Mouse (Mus musculus) stomach, postnatal 0 days (tissue): ENCODE measurements at regions not wholly inside any gene's neighbourhood (a gene's known extent, or its start where the extent isn't known, plus 50 kb on each side); places are given as distances from the start of the nearest gene placed in this dataset.

Experiments used
- ATAC-seq: fragments of 200-750 bp; cut with Nextera tagmentation; 2 replicates; pipeline ENCODE4 v1.8.0; 2017; ENCODE audit not compliant: low FRiP score, low TSS enrichment
- DNase-seq: peaks from one replicate; pipeline ENCODE4 v3.0.0-alpha.2; 2016; ENCODE audit warnings: low spot score
- H3K27ac ChIP-seq: fragments of 300-500 bp; sonication (generic); replicated peaks from 2 replicates; pipeline ENCODE4 v1.5.1; 2014; ENCODE audit warnings: mild to moderate bottlenecking, control low read depth
- H3K27me3 ChIP-seq: fragments of 300-500 bp; sonication (generic); 2 replicates; pipeline ENCODE4 v1.6.1; 2014; ENCODE audit warnings: low read length; ENCODE audit not compliant: control insufficient read depth, insufficient read depth
- H3K36me3 ChIP-seq: fragments of 300-500 bp; sonication (generic); 2 replicates; pipeline ENCODE4 v1.6.1; 2014; ENCODE audit warnings: low read length, mixed read lengths; ENCODE audit not compliant: control insufficient read depth, insufficient read depth
- H3K4me1 ChIP-seq: fragments of 300-500 bp; sonication (generic); replicated peaks from 2 replicates; pipeline ENCODE4 v1.6.1; 2014; ENCODE audit warnings: antibody characterized with exemption; ENCODE audit not compliant: control insufficient read depth, insufficient read depth
- H3K4me2 ChIP-seq: fragments of 300-500 bp; sonication (generic); replicated peaks from 2 replicates; pipeline ENCODE4 v1.6.1; 2014; ENCODE audit warnings: low read depth, mild to moderate bottlenecking, control low read depth, moderate library complexity
- H3K4me3 ChIP-seq: fragments of 300-500 bp; sonication (generic); 2 replicates; pipeline ENCODE4 v1.5.1; 2014; ENCODE audit warnings: low read depth, low read length, control low read depth
- H3K9ac ChIP-seq: fragments of 300-500 bp; sonication (generic); 2 replicates; pipeline ENCODE4 v1.6.1; 2014; ENCODE audit warnings: mild to moderate bottlenecking, low read length, control low read depth, mixed read lengths
- H3K9me3 ChIP-seq: fragments of 300-500 bp; sonication (generic); 2 replicates; pipeline ENCODE4 v1.6.1; 2016; ENCODE audit warnings: low read length; ENCODE audit not compliant: control insufficient read depth
- CTCF ChIP-seq: IDR thresholded peaks from 2 replicates; pipeline ENCODE4 v1.5.1; 2016; ENCODE audit warnings: antibody characterized with exemption, low read depth, mild to moderate bottlenecking, moderate library complexity
- EP300 ChIP-seq: optimal IDR thresholded peaks from 2 replicates; pipeline ENCODE3; 2016; ENCODE audit warnings: antibody characterized with exemption
- WGBS: fragments of 180-500 bp; shearing (Covaris S2); extraction: QIAGEN DNeasy Blood & Tissue Kit; methylation state at CpG from one replicate; pipeline ENCODE4 v1.1.7; 2014; 5-methylcytosine and 5-hydroxymethylcytosine counted together

DNA sequence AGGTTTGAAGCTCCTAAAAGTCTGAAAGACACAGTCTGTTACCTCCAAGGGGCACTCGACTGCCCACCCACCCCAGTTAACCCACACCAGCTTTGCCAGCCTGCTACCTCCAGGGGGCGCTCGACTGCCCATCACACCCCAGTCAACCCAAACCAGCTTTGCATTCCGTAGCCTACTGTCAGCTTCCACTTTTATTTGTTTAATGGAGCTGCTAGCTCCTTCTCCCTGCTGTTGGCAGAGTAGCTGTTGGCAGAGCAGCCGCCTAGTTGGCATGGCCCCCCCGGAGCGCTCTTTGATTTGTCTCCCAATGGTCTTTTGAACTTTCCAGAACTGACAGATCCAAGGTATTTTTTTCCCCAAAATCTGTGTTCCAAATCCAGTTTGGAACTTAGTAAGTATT, 91.2 kb downstream of the Nhlrc3 start:
- no peaks in the 10 kb centered on the region for H3K36me3 ChIP-seq
- ATAC-seq (no peak), DNase-seq (no peak)
- no peak overlapping the region for H3K27ac ChIP-seq
- WGBS, result 60% methylated on average over 7 of the region's 7 CpGs
- H3K27me3 ChIP-seq, result no peaks in the 10 kb centered on the region
- peaks cover 4% of the 10 kb centered on the region; the same call in 1 of the 2 replicates for H3K9me3 ChIP-seq
- H3K4me2 ChIP-seq, result no peak overlapping the region
- TF ChIP-seq CTCF, result peak; percentile 35
- TF ChIP-seq EP300, result no peak
- no peaks in the 10 kb centered on the region for H3K4me1 ChIP-seq
- H3K4me3 ChIP-seq, result no peak overlapping the region
- H3K9ac ChIP-seq, result no peak overlapping the region

DNA sequence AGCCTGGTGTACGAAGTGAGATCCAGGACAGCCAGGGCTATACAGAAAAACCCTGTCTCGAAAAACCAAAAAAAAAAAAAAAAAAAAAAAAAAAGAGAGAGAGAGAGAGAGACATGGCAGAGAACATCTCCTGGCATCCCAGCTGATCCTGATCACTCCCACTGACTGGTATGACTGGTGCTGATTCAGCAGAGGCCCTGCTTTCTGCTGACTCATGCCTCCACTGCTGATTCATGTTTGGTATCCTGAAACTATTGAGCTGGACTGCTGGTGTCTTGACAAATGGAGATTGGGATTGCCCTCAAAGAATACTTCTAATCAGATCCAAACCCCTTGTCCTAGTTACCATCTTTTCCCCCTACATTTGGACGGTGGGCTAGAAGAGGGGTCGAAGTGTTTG, 101.9 kb downstream of the Nhlrc3 start:
- Histone ChIP-seq H3K4me1 (no peaks in the 10 kb centered on the region), H3K4me2 (no peak overlapping the region), H3K27ac (no peak overlapping the region), H3K9me3 (no peaks in the 10 kb centered on the region), H3K27me3 (no peaks in the 10 kb centered on the region), H3K36me3 (no peaks in the 10 kb centered on the region), H3K4me3 (no peak overlapping the region), H3K9ac (no peak overlapping the region)
- WGBS, result 73% methylated on average over 4 of the region's 4 CpGs
- DNase-seq (no peak), ATAC-seq (no peak)
- TF ChIP-seq CTCF, result no peak
- TF ChIP-seq EP300, result no peak

GRCm38 (mm10) chr3:53353693-53354092, 109.4 kb downstream of the Nhlrc3 start:
- 46% methylated on average over 8 of the region's 8 CpGs for WGBS
- Histone ChIP-seq H3K27me3 (no peaks in the 10 kb centered on the region), H3K4me3 (no peak overlapping the region), H3K9ac (no peak overlapping the region), H3K27ac (no peak overlapping the region), H3K36me3 (no peaks in the 10 kb centered on the region), H3K4me2 (no peak overlapping the region), H3K4me1 (no peaks in the 10 kb centered on the region), H3K9me3 (no peaks in the 10 kb centered on the region)
- TF ChIP-seq CTCF, result no peak
- TF ChIP-seq EP300, result no peak
- DNase-seq, result no peak
- no peak for ATAC-seq

DNA sequence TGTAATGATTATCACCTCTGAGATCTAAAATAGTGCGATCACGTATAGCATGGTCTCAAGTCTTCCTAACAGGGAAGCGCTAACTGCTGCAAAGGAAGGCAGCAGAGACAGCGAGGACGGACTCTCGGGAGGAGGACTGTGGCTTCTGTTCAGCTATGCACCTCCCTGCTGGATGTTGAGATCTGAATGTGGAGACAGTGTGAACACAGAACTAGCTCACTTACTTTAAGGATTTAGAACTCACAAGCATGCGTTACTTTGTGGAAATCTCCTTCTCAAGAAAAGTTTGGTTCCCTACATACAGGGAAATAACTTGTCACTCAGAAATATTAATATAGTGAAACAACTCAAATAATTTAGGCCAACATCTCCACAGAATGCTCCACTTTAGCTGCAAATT, 109.8 kb downstream of the Nhlrc3 start:
- Histone ChIP-seq H3K4me3 (no peak overlapping the region), H3K27ac (no peak overlapping the region), H3K9me3 (no peaks in the 10 kb centered on the region), H3K4me2 (no peak overlapping the region), H3K27me3 (no peaks in the 10 kb centered on the region), H3K9ac (no peak overlapping the region), H3K4me1 (no peaks in the 10 kb centered on the region), H3K36me3 (no peaks in the 10 kb centered on the region)
- 70% methylated on average over 7 of the region's 7 CpGs for WGBS
- TF ChIP-seq EP300, result no peak
- TF ChIP-seq CTCF, result no peak
- DNase-seq (no peak), ATAC-seq (no peak)

DNA sequence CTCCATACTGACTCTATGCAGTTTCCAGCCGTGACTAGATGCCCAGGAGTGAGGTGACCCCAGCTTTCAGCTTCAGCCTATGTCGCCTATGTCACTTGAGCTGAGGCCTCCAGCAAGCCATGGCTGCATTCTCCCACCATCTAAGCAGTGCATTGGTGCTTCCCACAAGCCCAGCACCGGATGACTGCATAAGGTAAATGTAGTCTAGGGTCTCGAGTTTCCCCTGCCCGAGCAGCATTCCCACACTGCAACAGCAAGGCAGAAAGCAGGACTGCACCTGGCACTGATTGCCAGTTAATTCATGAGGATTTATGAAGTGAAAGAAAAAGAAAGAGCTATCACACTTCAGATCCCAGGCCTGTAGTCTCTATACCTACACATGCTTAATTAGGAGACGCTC, 119.5 kb downstream of the Nhlrc3 start:
- Histone ChIP-seq H3K27me3 (no peaks in the 10 kb centered on the region), H3K4me3 (no peak overlapping the region), H3K36me3 (no peaks in the 10 kb centered on the region), H3K9ac (no peak overlapping the region), H3K4me1 (no peaks in the 10 kb centered on the region), H3K4me2 (no peak overlapping the region), H3K9me3 (no peaks in the 10 kb centered on the region), H3K27ac (no peak overlapping the region)
- no peak for TF ChIP-seq EP300
- no peak for TF ChIP-seq CTCF
- WGBS, result 81% methylated on average over 6 of the region's 6 CpGs
- DNase-seq, result no peak
- no peak for ATAC-seq

DNA sequence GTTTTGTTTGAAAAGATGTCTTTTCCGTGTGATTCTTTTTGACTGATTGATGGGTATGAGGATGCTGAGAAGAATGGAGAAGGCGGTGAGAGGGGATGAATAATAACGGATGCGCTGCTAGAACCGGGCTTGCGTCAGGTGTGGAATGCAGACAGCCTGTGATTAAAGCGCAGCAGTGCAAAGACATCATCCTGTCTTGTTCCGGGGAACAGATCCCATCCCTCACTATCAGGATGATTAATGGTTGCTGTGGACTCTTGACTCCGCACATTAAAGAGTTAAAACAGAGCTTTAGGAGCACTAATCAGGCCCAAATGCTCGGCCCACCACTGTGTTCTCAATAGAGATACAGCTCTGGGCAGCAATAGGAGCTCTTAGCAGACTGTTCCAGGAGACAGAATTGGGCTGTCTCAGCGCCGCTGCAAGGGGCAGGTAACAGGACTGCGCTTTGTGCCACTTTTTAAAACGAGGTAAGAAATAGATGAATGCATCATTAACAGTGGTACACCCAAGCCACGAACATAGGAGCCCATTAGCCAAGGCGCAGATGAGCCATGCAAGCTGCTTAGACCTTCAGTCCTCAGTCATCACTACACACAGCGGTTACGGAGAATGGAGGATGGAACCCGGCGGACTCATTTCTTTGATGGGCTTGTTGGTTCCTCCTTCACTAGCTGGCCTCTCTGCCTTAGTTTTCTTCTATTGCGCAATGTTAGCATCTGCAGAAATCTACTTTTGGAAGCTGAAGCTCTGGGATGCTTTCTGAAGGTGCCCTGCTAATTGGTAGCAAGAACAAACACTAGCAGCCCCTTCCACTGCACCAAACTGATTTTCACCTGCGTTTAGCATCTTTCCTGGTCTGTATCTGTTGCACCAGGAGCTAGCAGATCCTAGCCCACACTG, 121.6 kb downstream of the Nhlrc3 start:
- Histone ChIP-seq H3K27me3 (no peaks in the 10 kb centered on the region), H3K4me3 (no peak overlapping the region), H3K9ac (no peak overlapping the region), H3K9me3 (no peaks in the 10 kb centered on the region), H3K4me1 (no peaks in the 10 kb centered on the region), H3K36me3 (no peaks in the 10 kb centered on the region), H3K27ac (no peak overlapping the region), H3K4me2 (no peak overlapping the region)
- DNase-seq (no peak), ATAC-seq (no peak)
- WGBS, result 59% methylated on average over 22 of the region's 22 CpGs
- TF ChIP-seq EP300 (no peak), CTCF (no peak)
